9 mouse cellular contexts compared by ENCODE assay signal in genomic region chr14:29178695-29179396, GRCm38 (mm10).
DNase-seq lines count a peak whose midpoint lies in the region; ATAC-seq lines count a peak whose summit lies in the region.
"Had no signal": no experiment of that assay in that cellular context is flagged by ENCODE, and none has a peak within 500 bp of the region (broad histone marks: within the 10 kb centered on the region; RNA-seq: fewer than 3 reads in every experiment).

No protein-coding gene starts in this region.

- DNase-seq in lung, postnatal 25 days (ENCODE audit: low spot score) = no peak
- peak; percentile 32 to 53 for DNase-seq in left cerebral cortex, postnatal 25 days (ENCODE audit: low spot score in 2 of 2)
- no peak for DNase-seq in gastrocnemius, postnatal 4 days (ENCODE audit: low spot score in 2 of 2)
- no peak for DNase-seq in adrenal gland, postnatal 4 days (ENCODE audit: low spot score in 2 of 2)
- DNase-seq in spleen, postnatal 14 days (ENCODE audit: low spot score in 2 of 2) = no peak

- ATAC-seq in lung, embryonic 15.5 days (ENCODE audit: borderline replicate concordance, extremely low read depth, low FRiP score, low TSS enrichment) = peak; percentile 89; the same call in 1 of the 2 replicates
- no peak for ATAC-seq in heart, embryonic 14.5 days (ENCODE audit: insufficient number of reproducible peaks, insufficient read depth, low FRiP score, low read depth)
- ATAC-seq in neural tube, embryonic 15.5 days (ENCODE audit: low FRiP score) = peak; percentile 83

- 7% methylated on average over 15 of the region's 15 CpGs for WGBS in lung, embryonic 15.5 days
- WGBS in heart, embryonic 14.5 days = 38% methylated on average over 15 of the region's 15 CpGs
- 4% methylated on average over 15 of the region's 15 CpGs for WGBS in neural tube, embryonic 15.5 days

- H3K4me2 ChIP-seq in lung, embryonic 15.5 days = peak overlapping the region; percentile 7; the same call in 1 of the 2 replicates
- H3K4me2 ChIP-seq in heart, embryonic 14.5 days (ENCODE audit: low read length) = peak overlapping the region; percentile 38
- H3K4me2 ChIP-seq in neural tube, embryonic 15.5 days = peak overlapping the region; percentile 32; the same call in 1 of the 2 replicates

- peak overlapping the region; percentile 32; the same call in 1 of the 2 replicates for H3K27ac ChIP-seq in lung, embryonic 15.5 days
- peak overlapping the region; percentile 33 to 61; a peak in 3 of 4 replicates for H3K27ac ChIP-seq in heart, embryonic 14.5 days (replicated peaks in 1 of 2; ENCODE audit: control insufficient read depth in 1 of 2, insufficient read depth in 1 of 2, low read depth in 2 of 2, low read length in 2 of 2)
- peak overlapping the region; percentile 60 for H3K27ac ChIP-seq in neural tube, embryonic 15.5 days (replicated peaks)

- no peaks in the 10 kb centered on the region for H3K36me3 ChIP-seq in lung, embryonic 15.5 days
- no peaks in the 10 kb centered on the region for H3K36me3 ChIP-seq in heart, embryonic 14.5 days (ENCODE audit: control insufficient read depth, insufficient read depth, low read length)
- no peaks in the 10 kb centered on the region for H3K36me3 ChIP-seq in neural tube, embryonic 15.5 days

- H3K9ac ChIP-seq in lung, embryonic 15.5 days = no peak overlapping the region
- H3K9ac ChIP-seq in heart, embryonic 14.5 days (ENCODE audit: low read length) = no peak overlapping the region
- no peak overlapping the region for H3K9ac ChIP-seq in neural tube, embryonic 15.5 days (replicated peaks)

- no peaks in the 10 kb centered on the region for H3K9me3 ChIP-seq in lung, embryonic 15.5 days
- no peaks in the 10 kb centered on the region for H3K9me3 ChIP-seq in heart, embryonic 14.5 days (ENCODE audit: control insufficient read depth, low read length)
- no peaks in the 10 kb centered on the region for H3K9me3 ChIP-seq in neural tube, embryonic 15.5 days (replicated peaks)

- H3K4me1 ChIP-seq in lung, embryonic 15.5 days = peaks cover 11% of the 10 kb centered on the region; the same call in 1 of the 2 replicates
- H3K4me1 ChIP-seq in heart, embryonic 14.5 days (ENCODE audit: control insufficient read depth in 2 of 2, insufficient read depth in 2 of 2, low read length in 2 of 2) = peaks cover 8 to 14% of the 10 kb centered on the region in 2 experiments
- H3K4me1 ChIP-seq in neural tube, embryonic 15.5 days = peaks cover 15% of the 10 kb centered on the region
- H3K4me1 ChIP-seq: megakaryocyte, embryonic 14.5 days had no signal

- H3K27me3 ChIP-seq in lung, embryonic 15.5 days = no peaks in the 10 kb centered on the region
- no peaks in the 10 kb centered on the region for H3K27me3 ChIP-seq in heart, embryonic 14.5 days (ENCODE audit: control insufficient read depth, insufficient read depth, low read length)
- H3K27me3 ChIP-seq in neural tube, embryonic 15.5 days (replicated peaks) = 0 out of 2 replicates have a peak, but pooled peaks cover 3% of the 10 kb centered on the region
- H3K27me3 ChIP-seq: megakaryocyte, embryonic 14.5 days had no signal

- H3K4me3 ChIP-seq in lung, embryonic 15.5 days = no peak overlapping the region
- H3K4me3 ChIP-seq in heart, embryonic 14.5 days (ENCODE audit: control insufficient read depth in 1 of 2, insufficient read depth in 1 of 2, low read depth in 1 of 2, low read length in 2 of 2) = no peak overlapping the region
- H3K4me3 ChIP-seq in neural tube, embryonic 15.5 days (replicated peaks) = no peak overlapping the region
- H3K4me3 ChIP-seq: megakaryocyte, embryonic 14.5 days had no signal

- intact Hi-C loops in left cerebral cortex, postnatal 25 days (cut with DNase I) = no loop called here

Comparison
In these comparisons a context has a peak if more than half of its experiments do, and no peak if none do; other contexts are left out.
1. DNase-seq: peak in left cerebral cortex, postnatal 25 days (2 of 2); none in lung, postnatal 25 days (single experiment), gastrocnemius, postnatal 4 days (0 of 2), adrenal gland, postnatal 4 days (0 of 2) and spleen, postnatal 14 days (0 of 2).
2. Peak in every context shown above with its lines, with median percentiles within 50 percentile points of each other: H3K27ac ChIP-seq and H3K4me2 ChIP-seq.